ENCODE assay signal across 22 mouse cellular contexts in genomic region chr3:53288662-53289061, GRCm38 (mm10).
DNase-seq lines count a peak whose midpoint lies in the region; ATAC-seq and TF ChIP-seq lines count a peak whose summit lies in the region.
"Had no signal": no experiment of that assay in that cellular context is flagged by ENCODE, and none has a peak within 500 bp of the region (broad histone marks: within the 10 kb centered on the region; RNA-seq: fewer than 3 reads in every experiment).

No protein-coding gene starts in this region.

- no peak overlapping the region for H3K4me3 ChIP-seq in kidney, postnatal 0 days (replicated peaks; ENCODE audit: low read depth, low read length)
- no peak overlapping the region for H3K4me3 ChIP-seq in neural tube, embryonic 14.5 days (ENCODE audit: low read depth, low read length)
- H3K4me3 ChIP-seq: embryonic facial prominence, embryonic 13.5 days; forebrain, embryonic 13.5 days; heart, adult 2 months; heart, embryonic 15.5 days; hindbrain, embryonic 10.5 days had no signal

- no peak overlapping the region for H3K27ac ChIP-seq in kidney, postnatal 0 days
- peak overlapping the region; percentile 28; the same call in 1 of the 2 replicates for H3K27ac ChIP-seq in neural tube, embryonic 14.5 days (ENCODE audit: low read depth, low read length)
- H3K27ac ChIP-seq: embryonic facial prominence, embryonic 13.5 days; forebrain, embryonic 13.5 days; heart, adult 2 months; heart, embryonic 15.5 days; hindbrain, embryonic 10.5 days; hindbrain, embryonic 14.5 days had no signal

- no peak for DNase-seq in frontal cortex, postnatal 25 days (ENCODE audit: low spot score in 2 of 2)
- DNase-seq in kidney, postnatal 0 days (ENCODE audit: low spot score): peak; percentile 30
- no peak for DNase-seq in kidney, adult 18-20 months
- no peak for DNase-seq in neural tube, embryonic 10.5 days (ENCODE audit: extremely low spot score, low spot score)
- DNase-seq in adrenal gland, postnatal 36 days: no peak
- DNase-seq: adrenal gland, postnatal 14 days; cerebellum, adult 18-20 months; cerebellum, adult 9-11 months; cerebellum, postnatal 36 days; gastrocnemius, postnatal 10 days; heart, adult 2 months; heart, postnatal 14 days had no signal

- H3K9me3 ChIP-seq in kidney, postnatal 0 days (replicated peaks; ENCODE audit: low read length): no peaks in the 10 kb centered on the region
- H3K9me3 ChIP-seq in neural tube, embryonic 14.5 days (ENCODE audit: control insufficient read depth, low read length): no peaks in the 10 kb centered on the region
- H3K9me3 ChIP-seq: embryonic facial prominence, embryonic 13.5 days; forebrain, embryonic 13.5 days; heart, embryonic 15.5 days had no signal

- no peak overlapping the region for H3K4me2 ChIP-seq in kidney, postnatal 0 days (ENCODE audit: low read length)
- no peak overlapping the region for H3K4me2 ChIP-seq in neural tube, embryonic 14.5 days (ENCODE audit: low read depth, low read length)
- H3K4me2 ChIP-seq: embryonic facial prominence, embryonic 13.5 days; forebrain, embryonic 13.5 days; heart, embryonic 11.5 days; heart, embryonic 15.5 days; hindbrain, embryonic 14.5 days had no signal

- TF ChIP-seq CTCF in kidney, postnatal 0 days (IDR thresholded peaks at IDR 0.05; ENCODE audit: low read depth): no peak

- H3K27me3 ChIP-seq in kidney, postnatal 0 days (ENCODE audit: insufficient read depth, low read length): no peaks in the 10 kb centered on the region
- H3K27me3 ChIP-seq in neural tube, embryonic 14.5 days (ENCODE audit: control insufficient read depth, insufficient read depth, low read length): no peaks in the 10 kb centered on the region
- H3K27me3 ChIP-seq: forebrain, embryonic 13.5 days; heart, embryonic 15.5 days; Patski had no signal

- H3K4me1 ChIP-seq in kidney, postnatal 0 days (replicated peaks; ENCODE audit: insufficient read depth, low read length): no peaks in the 10 kb centered on the region
- H3K4me1 ChIP-seq in neural tube, embryonic 14.5 days (ENCODE audit: control insufficient read depth, insufficient read depth, low read length): no peaks in the 10 kb centered on the region; the same call in none of the 2 replicates
- H3K4me1 ChIP-seq: embryonic facial prominence, embryonic 13.5 days; forebrain, embryonic 13.5 days; heart, embryonic 15.5 days; hindbrain, embryonic 10.5 days had no signal

- no peaks in the 10 kb centered on the region for H3K36me3 ChIP-seq in kidney, postnatal 0 days (ENCODE audit: insufficient read depth, low read length)
- no peaks in the 10 kb centered on the region for H3K36me3 ChIP-seq in neural tube, embryonic 14.5 days (ENCODE audit: control insufficient read depth, insufficient read depth, low read length)
- H3K36me3 ChIP-seq: embryonic facial prominence, embryonic 13.5 days; heart, embryonic 15.5 days; hindbrain, embryonic 10.5 days had no signal

- peak; percentile 64 for ATAC-seq in frontal cortex, adult (ENCODE audit: low TSS enrichment)
- ATAC-seq in kidney, postnatal 0 days (replicated peaks; ENCODE audit: low FRiP score, low read depth): no peak
- no peak for ATAC-seq in neural tube, embryonic 14.5 days (ENCODE audit: low read depth)
- ATAC-seq: activated CD4-positive, CD25-positive, alpha-beta regulatory T cell, adult 4 months; forebrain, embryonic 13.5 days; Patski had no signal

- H3K9ac ChIP-seq in kidney, postnatal 0 days (ENCODE audit: low read depth, low read length): no peak overlapping the region
- no peak overlapping the region for H3K9ac ChIP-seq in neural tube, embryonic 14.5 days (replicated peaks; ENCODE audit: low read depth, low read length)
- H3K9ac ChIP-seq: embryonic facial prominence, embryonic 13.5 days; forebrain, embryonic 13.5 days; heart, embryonic 15.5 days; hindbrain, embryonic 14.5 days had no signal

- 53% methylated on average over 9 of the region's 9 CpGs for WGBS in kidney, postnatal 0 days
- WGBS in neural tube, embryonic 14.5 days: 56% methylated on average over 9 of the region's 9 CpGs
